Mouse (Mus musculus) layer of hippocampus, adult 2 months (tissue): ENCODE data around the gene Foxn4. TPM values are rescaled to one million over a fixed set of nuclear protein-coding genes. Genes with fewer than 3 reads are reported as not detected.

ENCODE experiments used
- DNase-seq, 2 experiments: peaks; one replicate each; pipeline ENCODE4 v3.0.0; 2022; ENCODE audit warnings: low spot score in 2 of 2
- H3K27ac ChIP-seq: fragments of 200-600 bp; 2 replicates; pipeline ENCODE4 v1.8.1; 2022
- H3K4me3 ChIP-seq: fragments of 200-600 bp; 2 replicates; pipeline ENCODE4 v1.8.1; 2022; ENCODE audit warnings: mild to moderate bottlenecking
- CTCF ChIP-seq: fragments of 200-600 bp; conservative IDR thresholded peaks from 2 replicates; pipeline ENCODE4 v1.8.1; 2022; ENCODE audit warnings: antibody characterized with exemption, mild to moderate bottlenecking, moderate library complexity
- long read RNA-seq, 2 experiments: library from polyadenylated mRNA; stranded (forward); transcript quantifications; one replicate each; pipeline ENCODE4 v2.0.0; 2021; ENCODE audit warnings: borderline mapping rate in 2 of 2
- total RNA-seq, 2 experiments: library from RNA; stranded (reverse); gene quantifications; 2 replicates each; pipeline ENCODE4 v1.2.3; 2021

Foxn4 gene
- total RNA-seq: not detected
- long read RNA-seq, experiment 1: 0 reads
- long read RNA-seq, experiment 2: 0 reads

- Histone ChIP-seq H3K27ac (no peak within 1 kb of the TSS), H3K4me3 (peak within 1 kb of the TSS; percentile 35)
- DNase-seq: no peak
- TF ChIP-seq CTCF: no peak
Measured at GRCm38 (mm10) chr5:114273693-114274402, at the start of gene Foxn4. Gene Foxn4, minus strand, starts transcription at chr5:114273807.

GRCm38 (mm10) chr5:114323105-114323790, 49.6 kb upstream of the Foxn4 start:
- no peak for TF ChIP-seq CTCF
- Histone ChIP-seq H3K27ac (no peak overlapping the region), H3K4me3 (no peak overlapping the region)
- no peak for DNase-seq

DNA sequence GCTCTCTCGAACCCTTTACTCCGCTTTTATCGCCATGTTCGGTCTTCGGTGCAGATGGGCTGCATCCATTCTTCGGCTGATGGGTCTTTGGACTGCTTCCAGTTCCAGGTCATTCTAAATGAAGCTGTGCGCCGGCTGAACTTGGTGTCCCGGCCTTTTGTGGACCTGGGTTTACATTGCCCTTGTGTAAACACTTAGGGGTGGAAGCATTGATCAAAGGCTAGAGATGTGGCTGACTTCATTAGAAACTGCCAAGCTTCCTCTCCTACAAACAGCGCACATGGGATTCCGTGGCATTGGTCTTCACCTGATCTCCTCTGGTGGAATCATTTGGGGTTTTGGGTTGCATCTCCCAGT, 36.1 kb upstream of the Foxn4 start:
- Histone ChIP-seq H3K27ac (no peak overlapping the region), H3K4me3 (no peak overlapping the region)
- no peak for TF ChIP-seq CTCF
- no peak for DNase-seq

DNA sequence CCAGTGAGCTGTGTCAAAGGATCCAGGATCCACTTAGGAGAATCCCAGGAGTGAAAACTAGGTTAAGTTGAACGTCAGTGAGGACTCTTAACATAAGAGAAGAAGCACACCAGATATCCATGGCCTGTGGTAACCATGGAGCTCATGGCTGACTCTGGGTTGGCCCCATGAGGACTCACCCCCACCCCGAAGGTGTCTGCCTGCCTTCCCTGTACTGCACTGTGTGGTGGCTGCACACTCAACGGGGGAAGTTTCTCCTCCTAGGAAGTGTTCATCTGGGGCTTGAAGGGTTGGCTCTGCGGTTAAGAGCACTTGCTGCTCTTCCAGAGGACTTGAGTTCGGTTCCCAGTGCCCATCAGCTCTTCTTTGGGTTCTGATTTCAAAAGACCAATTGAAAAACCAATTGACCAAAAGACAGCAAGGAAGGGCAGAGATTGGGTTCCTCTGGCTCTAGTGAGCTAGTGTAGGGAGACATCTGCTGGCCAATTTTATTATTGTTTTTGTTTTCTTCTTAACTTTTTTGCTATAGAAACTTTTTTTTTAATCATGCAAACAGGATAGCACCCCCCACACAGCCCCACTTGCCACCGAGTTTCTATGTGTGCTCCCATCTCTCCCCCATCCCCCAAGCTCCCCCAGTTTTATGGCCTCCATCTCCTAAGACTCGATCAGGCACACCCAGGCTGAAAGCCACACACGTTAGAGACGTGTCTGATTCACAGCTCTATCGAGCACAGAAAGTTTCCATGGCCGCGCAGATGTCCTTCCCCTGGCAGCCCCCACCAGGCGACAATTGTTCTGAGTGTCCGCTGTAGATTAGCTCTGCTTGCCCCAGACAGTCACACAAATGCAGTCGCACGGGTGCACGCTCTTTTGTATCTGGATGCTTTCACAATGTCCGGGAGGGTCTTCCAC, 35.4 kb upstream of the Foxn4 start:
- TF ChIP-seq CTCF: peak; percentile 82
- H3K4me3 ChIP-seq: no peak overlapping the region
- no peak for DNase-seq
- H3K27ac ChIP-seq: no peak overlapping the region

DNA sequence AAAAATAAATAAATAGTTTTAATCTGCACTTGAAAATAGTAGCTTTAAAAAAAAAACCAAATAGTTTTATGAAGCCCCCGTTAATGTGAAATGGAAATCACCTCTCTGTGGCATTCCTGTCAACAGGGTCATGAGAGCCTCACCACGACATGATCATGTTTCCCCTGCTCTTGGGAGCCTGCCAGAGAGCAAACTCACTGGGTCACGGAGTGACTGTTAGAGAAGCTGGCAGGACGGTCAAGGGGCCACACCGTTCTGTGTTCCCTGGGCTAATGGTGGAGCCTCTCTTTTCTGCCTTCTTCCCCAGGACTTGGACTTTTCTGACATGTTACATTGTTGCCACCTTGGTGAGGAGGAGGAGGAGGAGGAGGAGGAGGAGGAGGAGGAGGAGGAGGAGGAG, 32.9 kb upstream of the Foxn4 start:
- Histone ChIP-seq H3K27ac (no peak overlapping the region), H3K4me3 (no peak overlapping the region)
- no peak for TF ChIP-seq CTCF
- no peak for DNase-seq

- H3K4me3 ChIP-seq: no peak overlapping the region
- TF ChIP-seq CTCF: no peak
- H3K27ac ChIP-seq: no peak overlapping the region
- no peak for DNase-seq
Measured at GRCm38 (mm10) chr5:114303166-114303565, 29.6 kb upstream of the Foxn4 start.

DNA sequence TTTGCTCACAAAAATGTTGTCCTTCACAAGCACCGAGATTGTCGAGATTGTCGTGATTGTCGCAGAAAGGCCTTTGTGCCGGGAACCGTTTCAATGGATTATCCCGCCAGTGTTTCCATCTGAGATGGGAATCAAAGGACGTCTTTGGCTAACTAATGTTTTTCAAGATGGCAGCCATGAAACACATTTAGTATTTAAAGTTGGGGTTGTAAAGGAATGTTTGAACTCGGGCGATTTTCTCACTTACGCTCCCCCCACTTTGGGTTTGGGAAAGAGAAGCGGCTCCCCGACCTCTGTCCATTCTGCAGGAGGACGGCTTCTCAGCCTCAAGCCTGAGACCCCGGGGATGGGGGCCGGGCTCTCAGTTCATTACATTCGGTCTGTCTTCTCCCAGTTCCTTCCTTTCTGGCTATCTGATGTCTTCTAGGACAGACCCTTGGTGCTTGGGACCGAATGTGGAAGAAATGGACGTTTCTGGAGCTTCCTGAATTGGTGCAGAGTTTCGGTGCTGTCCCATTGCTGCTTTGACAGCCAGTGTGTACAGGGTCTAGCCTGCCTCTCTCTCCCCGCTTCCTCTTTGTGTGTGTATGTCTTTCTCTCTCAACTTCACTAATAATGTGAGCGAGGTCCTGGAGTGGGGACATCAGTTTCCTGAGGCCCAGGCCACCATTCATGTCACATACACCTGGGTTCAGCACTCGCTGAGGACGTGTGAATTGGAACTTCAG, 26.4 kb upstream of the Foxn4 start:
- no peak for TF ChIP-seq CTCF
- H3K4me3 ChIP-seq: no peak overlapping the region
- H3K27ac ChIP-seq: no peak overlapping the region
- no peak for DNase-seq

DNA sequence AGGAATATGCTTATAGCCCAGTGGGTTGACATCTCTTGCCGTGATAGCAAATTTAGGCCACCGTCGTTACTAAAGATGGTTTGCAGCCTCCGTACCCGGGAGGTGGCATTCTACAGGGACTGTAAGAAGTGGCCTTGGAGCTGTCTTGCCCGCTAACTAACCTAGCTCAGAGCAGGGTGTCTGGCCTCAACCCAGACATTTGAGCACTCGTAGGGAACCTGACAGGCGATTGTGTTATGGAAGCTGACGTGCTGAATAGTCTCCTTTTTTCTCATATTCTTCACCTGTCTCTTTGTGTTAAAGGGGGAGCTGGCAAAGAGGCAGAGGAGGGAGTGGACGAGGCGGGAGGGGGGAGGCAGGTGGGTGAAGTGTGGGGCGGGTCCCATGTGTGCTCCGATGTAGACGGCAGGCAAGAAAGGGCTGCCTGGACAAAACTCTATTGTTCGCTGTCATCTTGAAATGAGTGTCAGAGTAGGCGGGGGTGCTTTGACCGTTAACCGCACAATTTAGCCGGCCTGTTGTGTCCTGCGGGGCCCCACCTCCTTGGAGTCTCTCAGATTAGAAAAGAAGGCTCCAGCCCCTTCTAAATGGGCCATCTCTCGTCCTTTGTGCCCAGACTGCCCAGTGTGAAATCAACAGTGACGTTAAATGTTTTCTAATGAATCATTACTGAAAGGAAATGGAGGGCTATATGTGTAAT, 25.7 kb upstream of the Foxn4 start:
- TF ChIP-seq CTCF: no peak
- DNase-seq: no peak
- Histone ChIP-seq H3K4me3 (no peak overlapping the region), H3K27ac (no peak overlapping the region)

DNA sequence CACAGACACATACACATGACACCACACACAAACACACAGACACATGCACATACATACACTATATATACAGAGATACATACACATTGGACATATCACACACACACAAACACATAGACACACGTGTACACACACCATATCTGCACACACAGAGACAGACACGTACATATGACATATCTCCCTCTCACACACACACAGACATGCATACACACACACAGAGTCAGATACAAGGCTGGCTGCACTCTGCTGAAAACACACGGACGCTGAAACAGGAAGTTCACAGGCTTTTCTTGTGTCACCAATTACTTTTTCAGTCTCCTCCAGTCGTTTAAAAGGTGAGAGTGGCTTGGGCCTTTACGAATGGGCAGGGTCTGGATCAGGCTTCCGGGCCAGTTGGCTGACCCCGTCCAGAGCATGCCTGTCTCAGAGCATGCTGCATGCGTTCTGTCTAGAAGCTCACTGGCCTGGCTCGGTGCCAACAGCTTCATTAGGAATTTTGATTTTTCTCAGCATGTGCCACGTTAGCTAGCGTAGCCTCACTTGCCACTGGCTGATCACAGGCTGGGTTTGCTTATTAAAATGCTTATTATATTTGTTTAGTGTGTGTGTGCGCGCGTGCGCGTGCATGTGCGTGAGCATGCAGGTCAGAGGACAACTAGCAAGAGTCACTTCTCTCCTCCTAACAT, 24.7 kb upstream of the Foxn4 start:
- no peak for DNase-seq
- H3K27ac ChIP-seq: no peak overlapping the region
- TF ChIP-seq CTCF: no peak

DNA sequence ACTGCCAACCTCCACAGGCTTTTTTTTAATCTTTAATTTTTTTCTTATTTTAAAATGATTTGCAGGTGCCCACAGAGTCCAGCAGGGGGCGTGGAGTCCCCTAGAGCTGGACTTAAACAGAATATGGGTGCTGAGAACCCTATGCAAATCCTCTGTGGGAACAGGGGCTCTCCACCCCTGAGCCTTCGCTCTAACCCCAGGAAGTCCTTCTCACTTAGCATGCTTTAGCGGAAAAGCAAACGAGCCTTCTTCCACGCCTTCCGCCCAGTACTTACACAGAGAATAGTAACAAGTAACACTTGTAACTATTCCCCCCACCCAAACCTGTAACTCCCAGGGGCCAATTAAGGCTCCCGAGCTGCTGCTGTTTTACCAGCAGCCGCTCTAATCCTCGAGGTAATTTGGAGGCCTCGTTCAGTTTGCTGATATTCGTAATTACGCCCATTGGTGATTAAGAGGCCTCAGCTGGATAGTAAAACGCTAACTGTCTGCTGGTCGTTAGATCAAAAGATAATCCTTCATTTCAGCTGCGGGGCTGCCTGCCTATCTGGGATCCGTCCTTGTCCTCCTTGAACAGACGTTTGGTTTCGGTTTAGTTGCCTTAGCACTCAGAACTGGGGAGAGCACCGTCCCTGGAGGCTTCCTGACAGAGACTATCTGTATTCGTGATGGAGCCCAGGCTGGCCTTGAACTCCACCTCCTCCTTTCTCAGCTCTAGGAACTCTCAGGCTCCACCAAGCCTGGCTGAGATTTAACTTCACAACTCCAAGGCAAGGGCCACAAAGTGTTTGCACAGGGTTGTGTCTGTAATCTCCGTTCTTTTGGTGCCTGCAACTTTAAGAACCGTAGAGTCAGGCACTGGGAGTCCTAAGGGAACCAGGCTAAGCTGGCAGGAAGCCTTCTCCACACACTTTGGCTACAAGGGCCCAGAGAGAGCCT, 23.4 kb upstream of the Foxn4 start:
- no peak overlapping the region for H3K4me3 ChIP-seq
- TF ChIP-seq CTCF: peak; percentile 66
- no peak overlapping the region for H3K27ac ChIP-seq
- DNase-seq: no peak

More for the DNA sequence above, 24.7 kb upstream of the Foxn4 start:
- no peak overlapping the region for H3K4me3 ChIP-seq
